Mouse (Mus musculus) midbrain, postnatal 0 days (tissue): Measurements from ENCODE around the gene Gm38394. TPM values are rescaled to one million over a fixed set of nuclear protein-coding genes. Genes with fewer than 3 reads are reported as not detected.
A peak's percentile ranks its signal among the peaks of the same experiment; 100 is the strongest.

Experiments used
- ATAC-seq: fragments of 200-750 bp; cut with Nextera tagmentation; 2 replicates; pipeline ENCODE4 v1.8.0; 2017; ENCODE audit warnings: moderate number of reproducible peaks, mild to moderate bottlenecking, moderate TSS enrichment, moderate library complexity; ENCODE audit not compliant: low FRiP score
- DNase-seq: peaks from one replicate; pipeline ENCODE4 v3.0.0-alpha.2; 2015; ENCODE audit warnings: low spot score
- H3K27ac ChIP-seq: fragments of 300-500 bp; sonication (generic); 2 replicates; pipeline ENCODE4 v1.5.1; 2014; ENCODE audit warnings: low read depth, mild to moderate bottlenecking, low read length, mixed read lengths
- H3K27me3 ChIP-seq: fragments of 300-500 bp; sonication (generic); 2 replicates; pipeline ENCODE4 v1.6.1; 2014; ENCODE audit warnings: low read length, control low read depth, mixed read lengths; ENCODE audit not compliant: insufficient read depth
- H3K36me3 ChIP-seq: fragments of 300-500 bp; sonication (generic); 2 replicates; pipeline ENCODE4 v1.6.1; 2014; ENCODE audit warnings: low read length, control low read depth, mixed read lengths; ENCODE audit not compliant: insufficient read depth
- H3K4me1 ChIP-seq: fragments of 300-500 bp; sonication (generic); 2 replicates; pipeline ENCODE4 v1.6.1; 2014; ENCODE audit warnings: mild to moderate bottlenecking, control low read depth, antibody characterized with exemption, low read length, mixed read lengths; ENCODE audit not compliant: insufficient read depth
- H3K4me2 ChIP-seq: fragments of 300-500 bp; sonication (generic); 2 replicates; pipeline ENCODE4 v1.6.1; 2014; ENCODE audit warnings: low read depth, mild to moderate bottlenecking, low read length, mixed read lengths; ENCODE audit not compliant: poor library complexity, severe bottlenecking
- H3K4me3 ChIP-seq: fragments of 300-500 bp; sonication (generic); 2 replicates; pipeline ENCODE4 v1.5.1; 2014; ENCODE audit warnings: low read depth, mild to moderate bottlenecking, low read length, moderate library complexity
- H3K9ac ChIP-seq: fragments of 300-500 bp; sonication (generic); replicated peaks from 2 replicates; pipeline ENCODE4 v1.6.1; 2014; ENCODE audit warnings: mild to moderate bottlenecking, low read length, moderate library complexity, mixed read lengths; ENCODE audit not compliant: poor library complexity, severe bottlenecking
- H3K9me3 ChIP-seq: fragments of 300-500 bp; sonication (generic); 2 replicates; pipeline ENCODE4 v1.6.1; 2016; ENCODE audit warnings: low read length, control low read depth
- CTCF ChIP-seq: IDR thresholded peaks from 2 replicates; pipeline ENCODE4 v1.5.1; 2016; ENCODE audit warnings: antibody characterized with exemption, mild to moderate bottlenecking
- WGBS: fragments of 180-500 bp; shearing (Covaris S2); extraction: QIAGEN DNeasy Blood & Tissue Kit; methylation state at CpG from one replicate; pipeline ENCODE4 v1.1.7; 2014; 5-methylcytosine and 5-hydroxymethylcytosine counted together
- polyA plus RNA-seq: library from polyadenylated mRNA; unstranded; fragments of >200 nt; fragmentation: Nextera tagmentation; extraction: Ambion mirVana; gene quantifications from 2 replicates; pipeline ENCODE4 v1.2.1, GENCODE M21; 2015
- total RNA-seq: library from RNA; depleted of rRNA; stranded (reverse); fragments of >200 nt; gene quantifications from 2 replicates; pipeline ENCODE4 v1.2.3, GENCODE M21; 2014

Gene Gm38394
- total and polyA plus RNA-seq, 2 experiments from 2014 or later: 1.6 to 6.0 TPM

DNA sequence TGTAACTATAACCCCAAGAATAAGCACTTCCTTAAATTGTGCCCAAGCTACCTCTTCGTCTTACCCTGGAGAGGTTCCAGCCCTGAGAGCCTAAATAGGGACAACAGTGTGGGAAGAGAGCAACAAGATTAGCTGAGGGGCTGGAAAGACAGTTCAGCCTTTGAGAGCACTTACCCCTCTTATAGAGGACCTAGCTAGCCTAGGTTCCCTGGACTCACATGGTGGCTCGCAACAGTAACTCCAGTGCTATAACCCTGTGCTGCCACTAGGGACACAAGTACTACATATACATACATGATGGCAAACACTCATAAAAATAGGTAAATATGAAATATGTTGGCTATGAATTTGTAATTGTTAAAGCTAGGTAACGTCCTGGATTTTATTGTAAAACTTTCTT, 47.3 kb downstream of the Gm38394 start:
- no peak overlapping the region for H3K27ac ChIP-seq
- H3K4me1 ChIP-seq: no peaks in the 10 kb centered on the region; the same call in 1 of the 2 replicates
- DNase-seq (no peak), ATAC-seq (no peak)
- no peak overlapping the region for H3K4me2 ChIP-seq
- no peak overlapping the region for H3K4me3 ChIP-seq
- H3K36me3 ChIP-seq: peaks cover 2% of the 10 kb centered on the region; the same call in 1 of the 2 replicates
- peak; percentile 60 for TF ChIP-seq CTCF
- 0 out of 2 replicates have a peak overlapping the region, but pooled peaks have one; percentile 13 for H3K9ac ChIP-seq
- no peaks in the 10 kb centered on the region for H3K9me3 ChIP-seq
- H3K27me3 ChIP-seq: no peaks in the 10 kb centered on the region
- WGBS: 76% methylated on average over 3 of the region's 3 CpGs

DNA sequence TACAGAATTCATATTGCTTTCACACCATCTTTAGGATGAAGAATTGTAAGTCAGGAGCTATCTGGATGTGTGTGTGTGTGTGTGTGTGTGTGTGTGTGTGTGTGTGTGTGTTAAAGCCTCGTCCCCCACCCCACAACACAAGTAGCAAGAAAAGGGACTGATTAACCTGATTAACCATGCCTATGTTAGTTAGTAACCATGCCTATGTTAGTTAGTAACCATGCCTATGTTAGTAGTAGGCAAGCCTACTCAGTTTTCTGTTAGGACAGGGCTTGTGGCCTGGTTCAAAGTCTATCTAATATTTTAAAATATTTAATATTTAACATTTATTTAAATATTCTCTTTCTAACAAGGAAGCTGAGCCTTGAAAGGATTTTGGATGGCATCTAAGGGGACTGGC, 49.7 kb downstream of the Gm38394 start:
- no peak for DNase-seq

DNA sequence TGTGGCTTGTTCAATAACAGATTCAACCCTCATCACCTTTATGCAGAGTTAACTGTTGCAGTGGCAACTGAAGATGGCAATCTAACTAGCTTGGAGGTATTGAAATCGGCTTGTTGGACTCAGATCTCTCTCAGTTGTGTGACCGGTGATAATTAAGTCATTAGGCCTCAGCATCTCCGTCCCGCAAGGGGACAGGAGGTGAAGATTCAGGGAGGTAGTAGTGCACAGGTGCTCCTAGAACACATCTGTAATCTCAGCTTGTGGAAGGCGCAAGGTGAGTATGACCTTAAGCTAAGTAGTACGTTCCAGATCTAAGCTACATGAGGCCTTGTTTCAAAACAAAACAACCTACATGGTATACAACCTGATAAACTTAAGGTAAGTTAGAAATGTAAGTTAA, 50.5 kb downstream of the Gm38394 start:
- DNase-seq (no peak), ATAC-seq (peak; percentile 18; the same call in 1 of the 2 replicates)
- peaks cover 17% of the 10 kb centered on the region for H3K36me3 ChIP-seq
- 57% methylated on average over 6 of the region's 6 CpGs for WGBS
- no peak overlapping the region for H3K9ac ChIP-seq
- H3K27me3 ChIP-seq: no peaks in the 10 kb centered on the region
- H3K27ac ChIP-seq: no peak overlapping the region
- TF ChIP-seq CTCF: no peak
- H3K4me1 ChIP-seq: no peaks in the 10 kb centered on the region; the same call in 1 of the 2 replicates
- no peak overlapping the region for H3K4me3 ChIP-seq
- no peaks in the 10 kb centered on the region for H3K9me3 ChIP-seq
- H3K4me2 ChIP-seq: 0 out of 2 replicates have a peak overlapping the region, but pooled peaks have one; percentile 10

More for the DNA sequence above, 49.7 kb downstream of the Gm38394 start:
- no peaks in the 10 kb centered on the region for H3K9me3 ChIP-seq
- H3K9ac ChIP-seq: no peak overlapping the region
- H3K4me3 ChIP-seq: no peak overlapping the region
- no peak for TF ChIP-seq CTCF
- no peaks in the 10 kb centered on the region for H3K27me3 ChIP-seq
- no peak overlapping the region for H3K27ac ChIP-seq
- peaks cover 11% of the 10 kb centered on the region for H3K36me3 ChIP-seq
- no peaks in the 10 kb centered on the region; the same call in 1 of the 2 replicates for H3K4me1 ChIP-seq
- WGBS: 62% methylated on average over 1 of the region's 1 CpGs
- H3K4me2 ChIP-seq: no peak overlapping the region
- no peak for ATAC-seq

DNA sequence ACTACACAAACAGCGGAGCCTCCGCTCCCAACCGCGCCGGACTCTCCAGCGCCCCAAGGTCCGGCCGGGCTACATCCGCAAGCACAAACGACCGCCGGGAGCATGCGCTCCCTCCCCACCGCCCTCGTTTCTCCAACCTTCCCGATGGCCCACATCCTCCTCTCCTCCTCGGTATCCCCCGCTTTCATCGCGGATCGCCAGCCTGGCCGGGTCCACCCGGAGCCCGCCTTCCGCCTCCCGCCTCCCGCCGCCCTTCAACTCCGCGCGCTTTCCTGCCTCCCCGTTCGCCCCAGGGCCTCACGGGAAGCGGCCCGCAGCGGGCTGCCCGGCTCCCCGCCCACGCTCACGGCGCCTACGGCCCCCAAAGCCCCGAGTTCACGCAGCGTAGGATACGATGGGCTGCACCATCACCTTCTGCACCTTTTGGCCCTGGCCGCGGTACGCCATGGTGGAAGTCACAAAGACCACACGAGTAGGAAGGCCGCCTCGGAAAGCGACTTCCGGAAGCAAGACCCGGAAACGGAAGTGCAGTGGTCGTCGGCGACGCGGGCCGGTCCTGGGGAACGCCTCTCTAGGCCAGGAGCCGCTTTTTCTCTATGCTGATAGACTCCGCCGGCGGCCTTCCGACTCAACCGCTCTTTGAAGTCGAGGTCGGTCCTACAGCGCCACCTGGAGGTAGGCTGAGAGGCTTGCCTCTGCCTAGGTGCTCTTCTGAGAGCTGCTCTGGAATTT, 51.2 kb downstream of the Gm38394 start, which contains the start of gene Snrpe:
TSS of gene Snrpe (minus strand) at position 521 of the 732 bp plus-strand sequence.
- H3K9me3 ChIP-seq: no peaks in the 10 kb centered on the region
- WGBS: under 1% methylated on average over 73 of the region's 73 CpGs
- H3K36me3 ChIP-seq: peaks cover 24% of the 10 kb centered on the region
- ATAC-seq: peak; percentile 97
- peak; percentile 99 for TF ChIP-seq CTCF
- H3K27ac ChIP-seq: peak within 1 kb of the TSS; percentile 82
- no peaks in the 10 kb centered on the region for H3K27me3 ChIP-seq
- H3K4me3 ChIP-seq: peak within 1 kb of the TSS; percentile 56
- H3K9ac ChIP-seq: peak within 1 kb of the TSS; percentile 87
- no peaks in the 10 kb centered on the region; the same call in 1 of the 2 replicates for H3K4me1 ChIP-seq
- peak; percentile 100 for DNase-seq
- peak within 1 kb of the TSS; percentile 62 for H3K4me2 ChIP-seq

DNA sequence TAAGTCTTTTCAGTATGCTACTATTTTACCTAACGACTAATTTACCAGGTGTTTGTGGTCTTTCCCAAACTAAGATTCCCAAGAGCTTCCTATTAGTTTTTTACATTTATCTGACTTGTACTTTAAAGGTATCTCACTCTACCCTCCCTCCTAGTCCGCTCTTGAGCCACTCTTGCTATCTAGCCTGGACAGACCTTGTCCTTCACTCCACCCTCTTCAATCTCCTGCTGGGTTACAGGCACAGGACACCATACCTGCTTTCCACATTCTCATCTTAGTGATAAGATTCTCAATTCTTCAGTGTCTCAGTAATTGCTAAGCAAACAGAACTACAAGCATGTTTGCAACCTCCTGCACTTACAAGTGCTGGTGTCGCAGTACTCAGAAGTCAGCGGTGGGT, 57.9 kb downstream of the Gm38394 start:
- no peak for TF ChIP-seq CTCF
- WGBS: 95% methylated on average over 4 of the region's 4 CpGs
- H3K4me3 ChIP-seq: no peak overlapping the region
- DNase-seq (no peak), ATAC-seq (no peak)
- H3K9ac ChIP-seq: no peak overlapping the region
- H3K27me3 ChIP-seq: no peaks in the 10 kb centered on the region
- H3K27ac ChIP-seq: no peak overlapping the region
- H3K4me2 ChIP-seq: no peak overlapping the region
- H3K9me3 ChIP-seq: no peaks in the 10 kb centered on the region
- peaks cover 52% of the 10 kb centered on the region for H3K36me3 ChIP-seq
- no peaks in the 10 kb centered on the region for H3K4me1 ChIP-seq
